Mouse (Mus musculus) small intestine, adult 2 months (tissue): Measurements from ENCODE around the gene Tmcc3.

Experiments used
- CTCF ChIP-seq: fragments of 200-500 bp; IDR thresholded peaks from 2 replicates; pipeline ENCODE4 v1.5.1; 2012; ENCODE audit warnings: low read depth, mild to moderate bottlenecking, control low read depth, inconsistent platforms, low read length, moderate library complexity, mixed read lengths; ENCODE audit not compliant: insufficient replicate concordance, insufficient read length; ENCODE audit errors: extremely low read depth
- POLR2A ChIP-seq: fragments of 200-500 bp; IDR thresholded peaks from 2 replicates; pipeline ENCODE4 v1.6.1; 2012; ENCODE audit warnings: low read depth, mild to moderate bottlenecking, control low read depth, inconsistent platforms, low read length, moderate library complexity

DNA sequence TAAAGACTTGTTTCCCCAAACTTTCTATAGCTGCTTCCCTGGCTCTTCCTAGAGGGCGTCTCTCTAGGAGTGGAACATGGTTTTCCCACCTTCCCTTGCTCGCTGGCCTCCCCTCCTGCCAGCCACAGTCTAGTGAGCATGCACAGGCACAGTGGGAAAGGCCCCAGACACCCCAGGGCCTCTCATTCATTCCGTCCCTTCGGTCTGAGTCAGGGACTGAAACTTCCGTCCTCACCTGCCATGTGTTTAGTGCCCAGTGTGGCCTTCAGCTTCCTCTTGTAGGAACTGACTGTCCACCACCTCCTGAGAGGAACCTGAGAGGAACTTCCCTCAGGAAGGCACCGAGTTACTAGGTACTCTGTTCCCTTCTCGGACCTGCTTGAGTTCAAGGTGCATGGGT is 257.1 kb downstream of the Tmcc3 start:
- no peak for TF ChIP-seq POLR2A
- no peak for TF ChIP-seq CTCF
